Mouse (Mus musculus): ENCODE measurements around the gene Ninj2. TPM values are rescaled to one million over a fixed set of nuclear protein-coding genes. Genes with fewer than 3 reads are reported as not detected.

Ninj2 gene
- total and polyA plus RNA-seq, 3 experiments: not detected

GRCm38 (mm10) chr6:120134748-120135147, 41.6 kb downstream of the Ninj2 start:
- Histone ChIP-seq H3K9me3 (replicated peaks) (no peaks in the 10 kb centered on the region), H3K36me3 (replicated peaks) (no peaks in the 10 kb centered on the region), H3K4me1 (ENCODE audit: insufficient read depth, low read depth, low read length) (peaks cover 4% of the 10 kb centered on the region), H3K27me3 (ENCODE audit: insufficient read depth, low read length) (peaks cover 16% of the 10 kb centered on the region), H3K4me3 (ENCODE audit: low read depth, low read length) (no peak overlapping the region)
- no peak for ATAC-seq (ENCODE audit: extremely low read depth, insufficient number of reproducible peaks, low FRiP score, poor library complexity, severe bottlenecking)
- no peak for DNase-seq (ENCODE audit: low spot score)
- TF ChIP-seq POLR2AphosphoS5 (IDR thresholded peaks at IDR 0.05; ENCODE audit: insufficient replicate concordance, low read depth, low read length): no peak
- TF ChIP-seq TAL1 (conservative IDR thresholded peaks at IDR 0.05; ENCODE audit: low read depth, low read length): no peak
- no peak for TF ChIP-seq GATA2 (IDR thresholded peaks at IDR 0.05; ENCODE audit: borderline replicate concordance, low read depth, low read length)
- TF ChIP-seq CTCF (IDR thresholded peaks at IDR 0.05; ENCODE audit: low read depth, low read length): no peak
- TF ChIP-seq GATA1 (IDR thresholded peaks at IDR 0.05; ENCODE audit: borderline replicate concordance, low read length): no peak

DNA sequence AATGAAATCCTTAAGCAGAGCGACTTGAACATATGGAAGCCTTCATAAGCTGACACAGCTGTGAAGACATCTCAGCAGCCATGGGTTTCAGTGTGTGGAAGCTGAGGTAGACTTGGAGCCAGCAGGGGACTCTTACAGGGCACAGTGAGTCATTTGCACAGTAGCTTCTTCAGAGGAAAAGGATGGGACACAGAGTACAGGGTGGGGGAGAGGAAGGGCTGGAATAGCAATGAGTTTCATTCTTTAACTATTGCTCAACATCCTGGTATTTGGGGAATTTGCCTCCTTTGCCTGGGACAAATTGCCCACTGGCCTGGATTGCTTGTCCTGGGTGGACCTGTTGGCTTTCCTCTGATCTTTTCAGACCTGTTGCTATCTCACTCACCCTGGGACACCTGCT, 52.3 kb downstream of the Ninj2 start:
- ATAC-seq (ENCODE audit: extremely low read depth, insufficient number of reproducible peaks, low FRiP score, poor library complexity, severe bottlenecking) (no peak), DNase-seq (ENCODE audit: low spot score) (no peak)
- no peaks in the 10 kb centered on the region for H3K9me3 ChIP-seq (replicated peaks)
- TF ChIP-seq CTCF (IDR thresholded peaks at IDR 0.05; ENCODE audit: low read depth, low read length) (no peak), GATA2 (IDR thresholded peaks at IDR 0.05; ENCODE audit: borderline replicate concordance, low read depth, low read length) (no peak), GATA1 (IDR thresholded peaks at IDR 0.05; ENCODE audit: borderline replicate concordance, low read length) (no peak), TAL1 (conservative IDR thresholded peaks at IDR 0.05; ENCODE audit: low read depth, low read length) (no peak), POLR2AphosphoS5 (IDR thresholded peaks at IDR 0.05; ENCODE audit: insufficient replicate concordance, low read depth, low read length) (no peak)
- H3K36me3 ChIP-seq (replicated peaks): no peaks in the 10 kb centered on the region
- H3K27me3 ChIP-seq (ENCODE audit: insufficient read depth, low read length): peaks cover 38% of the 10 kb centered on the region
- H3K4me1 ChIP-seq (ENCODE audit: insufficient read depth, low read depth, low read length): peaks cover 17% of the 10 kb centered on the region
- H3K4me3 ChIP-seq (ENCODE audit: low read depth, low read length): no peak overlapping the region

GRCm38 (mm10) chr6:120146676-120147075, 53.5 kb downstream of the Ninj2 start:
- Histone ChIP-seq H3K27me3 (ENCODE audit: insufficient read depth, low read length) (peaks cover 33% of the 10 kb centered on the region), H3K4me3 (ENCODE audit: low read depth, low read length) (no peak overlapping the region), H3K36me3 (replicated peaks) (no peaks in the 10 kb centered on the region), H3K9me3 (replicated peaks) (no peaks in the 10 kb centered on the region), H3K4me1 (ENCODE audit: insufficient read depth, low read depth, low read length) (peaks cover 20% of the 10 kb centered on the region)
- ATAC-seq (ENCODE audit: extremely low read depth, insufficient number of reproducible peaks, low FRiP score, poor library complexity, severe bottlenecking) (no peak), DNase-seq (ENCODE audit: low spot score) (no peak)
- no peak for TF ChIP-seq GATA1 (IDR thresholded peaks at IDR 0.05; ENCODE audit: borderline replicate concordance, low read length)
- TF ChIP-seq GATA2 (IDR thresholded peaks at IDR 0.05; ENCODE audit: borderline replicate concordance, low read depth, low read length): no peak
- no peak for TF ChIP-seq CTCF (IDR thresholded peaks at IDR 0.05; ENCODE audit: low read depth, low read length)
- TF ChIP-seq POLR2AphosphoS5 (IDR thresholded peaks at IDR 0.05; ENCODE audit: insufficient replicate concordance, low read depth, low read length): no peak
- TF ChIP-seq TAL1 (conservative IDR thresholded peaks at IDR 0.05; ENCODE audit: low read depth, low read length): no peak

- Histone ChIP-seq H3K36me3 (replicated peaks) (no peaks in the 10 kb centered on the region), H3K27me3 (ENCODE audit: insufficient read depth, low read length) (peaks cover 30% of the 10 kb centered on the region), H3K9me3 (replicated peaks) (no peaks in the 10 kb centered on the region), H3K4me3 (ENCODE audit: low read depth, low read length) (no peak overlapping the region), H3K4me1 (ENCODE audit: insufficient read depth, low read depth, low read length) (peaks cover 21% of the 10 kb centered on the region)
- DNase-seq (ENCODE audit: low spot score): no peak
- ATAC-seq (ENCODE audit: extremely low read depth, insufficient number of reproducible peaks, low FRiP score, poor library complexity, severe bottlenecking): no peak
- TF ChIP-seq GATA1 (IDR thresholded peaks at IDR 0.05; ENCODE audit: borderline replicate concordance, low read length) (no peak), TAL1 (conservative IDR thresholded peaks at IDR 0.05; ENCODE audit: low read depth, low read length) (no peak), POLR2AphosphoS5 (IDR thresholded peaks at IDR 0.05; ENCODE audit: insufficient replicate concordance, low read depth, low read length) (no peak), CTCF (IDR thresholded peaks at IDR 0.05; ENCODE audit: low read depth, low read length) (no peak), GATA2 (IDR thresholded peaks at IDR 0.05; ENCODE audit: borderline replicate concordance, low read depth, low read length) (no peak)
Observed at GRCm38 (mm10) chr6:120147411-120147810, 54.3 kb downstream of the Ninj2 start.

GRCm38 (mm10) chr6:120148716-120149392, 55.7 kb downstream of the Ninj2 start:
- no peaks in the 10 kb centered on the region for H3K9me3 ChIP-seq (replicated peaks)
- H3K27me3 ChIP-seq (ENCODE audit: insufficient read depth, low read length): peaks cover 27% of the 10 kb centered on the region
- H3K4me3 ChIP-seq (ENCODE audit: low read depth, low read length): no peak overlapping the region
- no peak for ATAC-seq (ENCODE audit: extremely low read depth, insufficient number of reproducible peaks, low FRiP score, poor library complexity, severe bottlenecking)
- no peak for TF ChIP-seq GATA2 (IDR thresholded peaks at IDR 0.05; ENCODE audit: borderline replicate concordance, low read depth, low read length)
- TF ChIP-seq GATA1 (IDR thresholded peaks at IDR 0.05; ENCODE audit: borderline replicate concordance, low read length): no peak
- no peak for TF ChIP-seq POLR2AphosphoS5 (IDR thresholded peaks at IDR 0.05; ENCODE audit: insufficient replicate concordance, low read depth, low read length)
- TF ChIP-seq TAL1 (conservative IDR thresholded peaks at IDR 0.05; ENCODE audit: low read depth, low read length): no peak
- TF ChIP-seq CTCF (IDR thresholded peaks at IDR 0.05; ENCODE audit: low read depth, low read length): no peak
- no peaks in the 10 kb centered on the region for H3K36me3 ChIP-seq (replicated peaks)
- no peak for DNase-seq (ENCODE audit: low spot score)
- peaks cover 21% of the 10 kb centered on the region for H3K4me1 ChIP-seq (ENCODE audit: insufficient read depth, low read depth, low read length)

GRCm38 (mm10) chr6:120149458-120150120, 56.4 kb downstream of the Ninj2 start:
- ATAC-seq (ENCODE audit: extremely low read depth, insufficient number of reproducible peaks, low FRiP score, poor library complexity, severe bottlenecking) (peak; percentile 40), DNase-seq (ENCODE audit: low spot score) (no peak)
- Histone ChIP-seq H3K36me3 (replicated peaks) (no peaks in the 10 kb centered on the region), H3K27me3 (ENCODE audit: insufficient read depth, low read length) (peaks cover 27% of the 10 kb centered on the region), H3K4me1 (ENCODE audit: insufficient read depth, low read depth, low read length) (peaks cover 21% of the 10 kb centered on the region), H3K9me3 (replicated peaks) (no peaks in the 10 kb centered on the region), H3K4me3 (ENCODE audit: low read depth, low read length) (no peak overlapping the region)
- TF ChIP-seq GATA2 (IDR thresholded peaks at IDR 0.05; ENCODE audit: borderline replicate concordance, low read depth, low read length) (no peak), POLR2AphosphoS5 (IDR thresholded peaks at IDR 0.05; ENCODE audit: insufficient replicate concordance, low read depth, low read length) (no peak), TAL1 (conservative IDR thresholded peaks at IDR 0.05; ENCODE audit: low read depth, low read length) (no peak), GATA1 (IDR thresholded peaks at IDR 0.05; ENCODE audit: borderline replicate concordance, low read length) (no peak), CTCF (IDR thresholded peaks at IDR 0.05; ENCODE audit: low read depth, low read length) (no peak)

All from G1E (cell line).